Mouse (Mus musculus): ENCODE data around the gene Tecpr2. TPM values are rescaled to one million over a fixed set of nuclear protein-coding genes. Genes with fewer than 3 reads are reported as not detected.

Gene Tecpr2
- total and polyA plus RNA-seq, 3 experiments, result 3.6 to 5.2 (median 5.1) TPM

DNA sequence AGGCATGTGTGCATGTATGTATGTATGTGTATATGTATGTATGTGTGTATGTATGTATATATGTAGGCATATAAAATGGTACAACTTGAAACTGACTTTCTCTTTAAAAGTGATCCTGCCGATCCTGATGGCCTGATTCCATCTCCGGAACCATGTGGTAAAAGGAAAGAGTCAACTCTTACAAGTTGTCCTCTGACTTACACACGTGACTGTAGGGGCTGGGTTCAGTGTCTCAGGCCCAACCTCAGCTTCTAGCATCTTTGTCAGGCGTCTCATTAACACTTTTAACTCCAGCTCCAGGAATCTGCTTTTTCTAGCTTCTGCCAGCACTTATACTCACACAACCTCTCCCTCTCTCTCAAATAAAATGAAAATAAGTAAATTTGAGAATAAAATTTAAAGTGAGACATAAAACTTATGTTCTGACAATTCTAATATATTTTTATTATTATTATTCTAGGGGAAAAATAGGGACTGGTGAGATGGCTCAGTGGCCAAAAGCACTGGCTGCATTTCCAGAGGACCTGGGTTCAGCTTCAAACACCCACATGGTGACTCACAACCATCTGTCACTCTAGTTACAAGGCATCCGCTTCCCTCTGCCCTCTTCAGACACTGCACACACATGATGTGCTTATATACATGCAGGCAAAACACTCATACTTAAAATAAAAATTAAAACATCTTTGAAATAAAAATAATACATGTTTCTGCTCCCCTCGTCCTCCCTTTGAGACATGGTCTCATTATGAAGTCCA lies 63.7 kb downstream of the Tecpr2 start:
- Histone ChIP-seq H3K4me1 (ENCODE audit: control insufficient read depth, insufficient read depth, low read length) (peaks cover 4% of the 10 kb centered on the region), H3K4me3 (no peak overlapping the region), H3K9ac (ENCODE audit: low read depth, low read length) (no peak overlapping the region), H3K36me3 (ENCODE audit: control insufficient read depth, insufficient read depth, low read length) (peaks cover 4% of the 10 kb centered on the region; the same call in 1 of the 2 replicates), H3K27ac (no peak overlapping the region), H3K27me3 (ENCODE audit: control insufficient read depth, insufficient read depth, low read length) (no peaks in the 10 kb centered on the region), H3K79me2 (replicated peaks; ENCODE audit: control insufficient read depth, insufficient read depth, low read length) (no peaks in the 10 kb centered on the region)
- no peak for TF ChIP-seq POLR2A (IDR thresholded peaks at IDR 0.05; ENCODE audit: insufficient read depth, low read depth, low read length)
- TF ChIP-seq EP300 (IDR thresholded peaks at IDR 0.05; ENCODE audit: insufficient read depth, low read depth, low read length), result no peak
- TF ChIP-seq CTCF (IDR thresholded peaks at IDR 0.05), result no peak
- DNase-seq, result no peak
- intact Hi-C loops (cut with DNase I), result no loop called here
- WGBS, result 90% methylated on average over 6 of the region's 6 CpGs

- Histone ChIP-seq H3K36me3 (ENCODE audit: control insufficient read depth, insufficient read depth, low read length) (peaks cover 2% of the 10 kb centered on the region; the same call in 1 of the 2 replicates), H3K9ac (ENCODE audit: low read depth, low read length) (no peak overlapping the region), H3K27ac (no peak overlapping the region), H3K27me3 (ENCODE audit: control insufficient read depth, insufficient read depth, low read length) (no peaks in the 10 kb centered on the region), H3K4me3 (no peak overlapping the region), H3K4me1 (ENCODE audit: control insufficient read depth, insufficient read depth, low read length) (peaks cover 2% of the 10 kb centered on the region; the same call in 1 of the 2 replicates), H3K79me2 (replicated peaks; ENCODE audit: control insufficient read depth, insufficient read depth, low read length) (no peaks in the 10 kb centered on the region)
- TF ChIP-seq EP300 (IDR thresholded peaks at IDR 0.05; ENCODE audit: insufficient read depth, low read depth, low read length), result no peak
- TF ChIP-seq POLR2A (IDR thresholded peaks at IDR 0.05; ENCODE audit: insufficient read depth, low read depth, low read length), result no peak
- no peak for TF ChIP-seq CTCF (IDR thresholded peaks at IDR 0.05)
- intact Hi-C loops (cut with DNase I), result no loop called here
- WGBS, result 92% methylated on average over 3 of the region's 3 CpGs
- no peak for DNase-seq
These were observed 64.4 kb downstream of the Tecpr2 start for GRCm38 (mm10) chr12:110953443-110953842.

- Histone ChIP-seq H3K79me2 (replicated peaks; ENCODE audit: control insufficient read depth, insufficient read depth, low read length) (no peaks in the 10 kb centered on the region), H3K4me3 (no peak overlapping the region), H3K9ac (ENCODE audit: low read depth, low read length) (no peak overlapping the region), H3K27me3 (ENCODE audit: control insufficient read depth, insufficient read depth, low read length) (no peaks in the 10 kb centered on the region), H3K36me3 (ENCODE audit: control insufficient read depth, insufficient read depth, low read length) (no peaks in the 10 kb centered on the region), H3K27ac (no peak overlapping the region), H3K4me1 (ENCODE audit: control insufficient read depth, insufficient read depth, low read length) (peaks cover 2% of the 10 kb centered on the region; the same call in 1 of the 2 replicates)
- intact Hi-C loops (cut with DNase I), result no loop called here
- WGBS, result 89% methylated on average over 2 of the region's 2 CpGs
- no peak for DNase-seq
- no peak for TF ChIP-seq POLR2A (IDR thresholded peaks at IDR 0.05; ENCODE audit: insufficient read depth, low read depth, low read length)
- no peak for TF ChIP-seq CTCF (IDR thresholded peaks at IDR 0.05)
- no peak for TF ChIP-seq EP300 (IDR thresholded peaks at IDR 0.05; ENCODE audit: insufficient read depth, low read depth, low read length)
These were observed 64.8 kb downstream of the Tecpr2 start for GRCm38 (mm10) chr12:110953900-110954299.

- TF ChIP-seq EP300 (IDR thresholded peaks at IDR 0.05; ENCODE audit: insufficient read depth, low read depth, low read length), result no peak
- no peak for TF ChIP-seq POLR2A (IDR thresholded peaks at IDR 0.05; ENCODE audit: insufficient read depth, low read depth, low read length)
- no peak for TF ChIP-seq CTCF (IDR thresholded peaks at IDR 0.05)
- intact Hi-C loops (cut with DNase I), result no loop called here
- no peak overlapping the region for H3K4me3 ChIP-seq
- no peaks in the 10 kb centered on the region for H3K79me2 ChIP-seq (replicated peaks; ENCODE audit: control insufficient read depth, insufficient read depth, low read length)
- H3K4me1 ChIP-seq (ENCODE audit: control insufficient read depth, insufficient read depth, low read length), result no peaks in the 10 kb centered on the region
- no peak overlapping the region for H3K9ac ChIP-seq (ENCODE audit: low read depth, low read length)
- H3K27me3 ChIP-seq (ENCODE audit: control insufficient read depth, insufficient read depth, low read length), result no peaks in the 10 kb centered on the region
- WGBS, result 68% methylated on average over 4 of the region's 4 CpGs
- H3K36me3 ChIP-seq (ENCODE audit: control insufficient read depth, insufficient read depth, low read length), result no peaks in the 10 kb centered on the region
- H3K27ac ChIP-seq, result no peak overlapping the region
- no peak for DNase-seq
These were observed 65.4 kb downstream of the Tecpr2 start for GRCm38 (mm10) chr12:110954351-110954991.

- Histone ChIP-seq H3K9ac (ENCODE audit: low read depth, low read length) (no peak overlapping the region), H3K36me3 (ENCODE audit: control insufficient read depth, insufficient read depth, low read length) (no peaks in the 10 kb centered on the region), H3K79me2 (replicated peaks; ENCODE audit: control insufficient read depth, insufficient read depth, low read length) (no peaks in the 10 kb centered on the region), H3K4me3 (no peak overlapping the region), H3K4me1 (ENCODE audit: control insufficient read depth, insufficient read depth, low read length) (no peaks in the 10 kb centered on the region), H3K27ac (no peak overlapping the region), H3K27me3 (ENCODE audit: control insufficient read depth, insufficient read depth, low read length) (no peaks in the 10 kb centered on the region)
- WGBS, result 48% methylated on average over 2 of the region's 2 CpGs
- intact Hi-C loops (cut with DNase I), result no loop called here
- TF ChIP-seq CTCF (IDR thresholded peaks at IDR 0.05), result no peak
- TF ChIP-seq POLR2A (IDR thresholded peaks at IDR 0.05; ENCODE audit: insufficient read depth, low read depth, low read length), result no peak
- TF ChIP-seq EP300 (IDR thresholded peaks at IDR 0.05; ENCODE audit: insufficient read depth, low read depth, low read length), result no peak
- no peak for DNase-seq
These were observed 72.9 kb downstream of the Tecpr2 start for GRCm38 (mm10) chr12:110961973-110962372.

DNA sequence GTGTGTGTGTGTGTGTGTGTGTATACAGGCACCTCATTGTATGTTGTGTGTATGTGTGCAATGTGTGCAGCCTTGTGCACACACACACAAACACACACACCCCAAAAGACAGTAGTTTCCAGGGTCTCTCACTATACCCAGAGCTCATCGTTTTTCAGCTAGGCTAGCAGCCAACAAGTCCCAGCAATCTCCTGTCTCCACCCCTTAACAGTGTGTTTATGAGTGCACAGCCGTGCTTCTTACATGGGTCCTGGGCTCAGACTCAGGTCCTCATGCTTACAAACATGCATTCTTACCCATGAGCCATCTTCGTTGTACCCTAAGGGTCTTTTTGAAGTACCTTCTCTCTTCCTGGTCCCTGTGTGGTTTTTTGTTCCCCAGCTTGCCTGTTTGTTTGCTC lies 76.4 kb downstream of the Tecpr2 start:
- DNase-seq, result no peak
- H3K4me1 ChIP-seq (ENCODE audit: control insufficient read depth, insufficient read depth, low read length), result no peaks in the 10 kb centered on the region
- no peak overlapping the region for H3K27ac ChIP-seq
- intact Hi-C loops (cut with DNase I), result no loop called here
- no peaks in the 10 kb centered on the region for H3K36me3 ChIP-seq (ENCODE audit: control insufficient read depth, insufficient read depth, low read length)
- no peak overlapping the region for H3K9ac ChIP-seq (ENCODE audit: low read depth, low read length)
- TF ChIP-seq EP300 (IDR thresholded peaks at IDR 0.05; ENCODE audit: insufficient read depth, low read depth, low read length), result no peak
- TF ChIP-seq POLR2A (IDR thresholded peaks at IDR 0.05; ENCODE audit: insufficient read depth, low read depth, low read length), result no peak
- TF ChIP-seq CTCF (IDR thresholded peaks at IDR 0.05), result no peak
- no peak overlapping the region for H3K4me3 ChIP-seq
- H3K79me2 ChIP-seq (replicated peaks; ENCODE audit: control insufficient read depth, insufficient read depth, low read length), result no peaks in the 10 kb centered on the region
- H3K27me3 ChIP-seq (ENCODE audit: control insufficient read depth, insufficient read depth, low read length), result no peaks in the 10 kb centered on the region
- 45% methylated on average over 3 of the region's 3 CpGs for WGBS

All from heart, adult 2 months (tissue).